Mouse (Mus musculus) G1E (cell line): ENCODE results near the gene Wdr38.

Source experiments
- CTCF ChIP-seq: IDR thresholded peaks from 2 replicates; pipeline ENCODE4 v1.5.1; 2012; ENCODE audit warnings: low read depth, low read length, inconsistent platforms, mixed read lengths
- POLR2AphosphoS5 ChIP-seq: IDR thresholded peaks from 2 replicates; pipeline ENCODE4 v1.6.1; 2012; ENCODE audit warnings: low read depth, low read length, inconsistent platforms; ENCODE audit not compliant: insufficient replicate concordance

DNA sequence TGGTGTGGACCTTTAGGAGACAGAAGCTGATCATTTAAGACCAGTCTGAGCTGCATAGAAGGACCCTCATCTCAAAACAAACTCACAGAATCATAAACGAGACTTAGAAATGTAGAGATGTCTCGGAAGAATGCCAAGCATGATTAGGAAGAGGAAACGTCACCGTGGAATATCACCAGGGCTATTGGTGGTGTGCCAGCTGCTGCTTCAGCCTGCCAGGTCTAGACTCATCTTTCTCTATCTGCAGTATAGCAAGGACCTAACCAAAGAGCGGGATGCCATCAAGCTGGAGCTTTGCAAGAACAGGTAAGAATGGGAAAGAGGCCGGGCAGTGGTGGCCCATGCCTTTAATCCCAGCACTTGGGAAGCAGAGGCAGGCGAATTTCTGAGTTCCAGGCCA lies 23.6 kb upstream of the Wdr38 start:
- no peak for TF ChIP-seq CTCF
- no peak for TF ChIP-seq POLR2AphosphoS5
